Mouse (Mus musculus) urinary bladder, postnatal 14 days (tissue): Measurements from ENCODE around the gene Rasgrf2.

Experiments
- DNase-seq: peaks from one replicate; pipeline ENCODE4 v3.0.0; 2021; ENCODE audit warnings: low spot score

Rasgrf2 gene

DNA sequence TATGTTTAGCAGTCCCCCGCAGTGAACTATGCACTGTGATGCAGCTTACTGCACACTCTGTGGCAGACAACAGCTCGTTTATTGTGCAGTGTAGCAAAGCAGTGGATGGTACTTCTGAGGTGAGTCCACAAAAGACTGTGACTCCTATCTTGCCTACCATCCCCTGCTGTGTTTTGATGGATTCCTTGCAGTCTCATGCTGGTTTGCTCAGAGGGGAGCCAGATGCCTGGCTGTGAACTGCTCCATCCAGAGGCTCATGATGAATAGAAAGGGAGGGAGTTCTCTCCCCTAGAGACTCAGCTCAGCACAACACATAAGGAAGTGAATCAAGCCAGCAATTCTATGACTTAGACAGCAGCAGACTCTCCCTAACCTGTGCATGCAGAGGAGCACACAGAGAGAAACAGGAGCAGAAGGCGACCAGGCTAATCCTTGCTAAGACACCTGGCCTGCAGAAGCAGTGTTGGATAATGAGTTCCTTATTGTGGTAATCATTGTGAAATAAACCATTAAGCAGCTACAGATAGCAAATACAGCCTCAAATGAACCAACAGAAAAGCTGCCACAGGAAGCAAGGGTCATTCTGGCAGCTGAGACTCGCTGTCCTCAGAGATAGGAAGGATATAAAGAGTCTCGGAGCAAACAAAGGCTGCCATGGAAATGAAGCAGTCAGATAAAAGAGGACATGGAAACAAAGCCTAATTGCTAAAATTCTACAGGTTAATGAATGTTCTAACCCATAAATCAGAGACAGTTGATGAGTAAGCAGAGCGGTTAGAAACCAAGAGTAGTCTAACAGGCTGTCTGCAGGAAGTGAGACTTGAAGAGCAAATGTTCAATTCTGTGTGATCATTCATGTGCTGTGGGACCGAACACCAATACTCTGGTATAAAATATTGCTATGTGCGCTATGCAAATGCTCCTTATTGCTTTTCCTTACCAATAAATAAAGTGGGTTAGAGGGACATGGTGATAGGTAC lies 89.6 kb downstream of the Rasgrf2 start:
- no peak for DNase-seq

- DNase-seq: no peak
These were observed 100.9 kb downstream of the Rasgrf2 start for GRCm38 (mm10) chr13:92030364-92031057.

GRCm38 (mm10) chr13:92029666-92030065 lies 101.8 kb downstream of the Rasgrf2 start:
- DNase-seq: no peak

GRCm38 (mm10) chr13:92027951-92028350 lies 103.5 kb downstream of the Rasgrf2 start:
- DNase-seq: no peak

- no peak for DNase-seq
These were observed 104.8 kb downstream of the Rasgrf2 start for GRCm38 (mm10) chr13:92026651-92027050.

- DNase-seq: no peak
These were observed 106.3 kb downstream of the Rasgrf2 start for GRCm38 (mm10) chr13:92025124-92025523.

- DNase-seq: no peak
These were observed 109.3 kb downstream of the Rasgrf2 start for GRCm38 (mm10) chr13:92022202-92022601.

DNA sequence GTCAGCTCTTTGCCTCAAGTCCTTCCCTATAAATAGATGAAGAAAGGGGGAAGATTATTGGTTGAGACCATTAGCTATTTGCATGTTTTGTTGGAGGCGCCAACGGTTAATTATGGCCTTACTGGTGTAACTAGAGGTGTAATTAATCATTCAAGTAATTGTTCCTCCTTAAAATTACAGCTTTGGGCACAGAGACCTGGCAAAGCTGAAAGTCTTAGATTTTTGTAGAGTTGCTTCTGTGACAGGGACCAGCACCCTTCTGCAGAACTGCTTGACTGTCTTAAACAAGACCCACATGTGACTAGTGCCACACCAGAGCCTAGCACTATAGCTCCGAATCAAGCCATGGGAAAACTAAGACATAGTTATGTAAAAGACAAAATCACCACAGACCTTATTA lies 134.5 kb downstream of the Rasgrf2 start:
- no peak for DNase-seq

GRCm38 (mm10) chr13:91991412-91991811 lies 140.0 kb downstream of the Rasgrf2 start:
- DNase-seq: no peak

DNA sequence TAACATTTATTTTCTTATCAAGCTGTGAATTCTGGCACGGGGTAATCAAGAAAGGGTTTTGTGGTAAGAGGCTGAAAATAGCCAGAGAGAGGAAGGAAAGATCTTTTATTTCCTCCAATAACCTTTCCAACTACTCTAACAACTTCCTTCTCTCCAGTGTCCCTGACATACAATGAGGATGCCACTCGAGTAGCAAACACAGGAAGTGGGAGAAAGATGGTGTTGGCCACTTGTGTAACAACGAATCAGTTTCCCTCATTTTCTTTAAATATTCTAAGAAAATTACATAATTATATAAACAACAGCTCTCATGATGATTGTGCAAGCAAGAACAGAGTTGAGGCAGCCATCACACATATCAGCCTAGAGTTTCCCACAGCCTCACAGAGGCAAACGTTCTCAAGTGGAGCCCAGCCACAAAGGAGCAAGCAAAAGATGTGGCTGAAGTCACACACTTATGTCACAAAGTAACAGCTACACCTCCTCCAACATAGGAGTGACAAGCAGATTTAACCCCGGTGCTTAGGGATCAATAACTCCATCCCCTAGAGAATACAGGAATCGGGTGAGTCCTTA lies 140.7 kb downstream of the Rasgrf2 start:
- no peak for DNase-seq

- no peak for DNase-seq
These were observed 143.1 kb downstream of the Rasgrf2 start for GRCm38 (mm10) chr13:91988378-91988777.

DNA sequence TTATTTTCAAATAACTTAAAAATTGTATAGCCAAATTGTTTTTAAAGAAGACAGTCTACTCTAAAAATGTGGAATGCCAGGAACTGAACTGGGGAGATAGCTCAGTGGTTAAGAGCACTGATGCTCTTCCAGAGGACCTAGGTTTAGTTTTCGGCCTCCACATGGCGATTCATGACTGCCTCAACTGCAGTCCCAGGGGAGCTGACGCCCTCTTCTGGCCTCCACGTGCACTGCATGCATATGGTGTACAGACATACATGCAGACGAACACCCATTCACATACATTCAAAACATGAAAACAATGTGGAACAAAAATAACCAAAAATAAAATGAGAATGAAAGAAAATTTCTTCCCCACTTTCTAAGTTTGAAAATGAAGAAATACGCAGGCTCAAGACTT lies 144.5 kb downstream of the Rasgrf2 start:
- no peak for DNase-seq

GRCm38 (mm10) chr13:91985915-91986589 lies 145.4 kb downstream of the Rasgrf2 start:
- DNase-seq: no peak

GRCm38 (mm10) chr13:91985019-91985418 lies 146.4 kb downstream of the Rasgrf2 start:
- no peak for DNase-seq

- no peak for DNase-seq
These were observed 149.4 kb downstream of the Rasgrf2 start for GRCm38 (mm10) chr13:91982080-91982479.

- DNase-seq: no peak
These were observed 150.0 kb downstream of the Rasgrf2 start for GRCm38 (mm10) chr13:91981414-91981813.

- no peak for DNase-seq
These were observed 154.5 kb downstream of the Rasgrf2 start for GRCm38 (mm10) chr13:91976971-91977370.

- DNase-seq: no peak
These were observed 154.9 kb downstream of the Rasgrf2 start for GRCm38 (mm10) chr13:91976541-91976940.

GRCm38 (mm10) chr13:91974154-91974553 lies 157.3 kb downstream of the Rasgrf2 start:
- DNase-seq: no peak

GRCm38 (mm10) chr13:91971246-91971645 lies 160.2 kb downstream of the Rasgrf2 start:
- DNase-seq: no peak

DNA sequence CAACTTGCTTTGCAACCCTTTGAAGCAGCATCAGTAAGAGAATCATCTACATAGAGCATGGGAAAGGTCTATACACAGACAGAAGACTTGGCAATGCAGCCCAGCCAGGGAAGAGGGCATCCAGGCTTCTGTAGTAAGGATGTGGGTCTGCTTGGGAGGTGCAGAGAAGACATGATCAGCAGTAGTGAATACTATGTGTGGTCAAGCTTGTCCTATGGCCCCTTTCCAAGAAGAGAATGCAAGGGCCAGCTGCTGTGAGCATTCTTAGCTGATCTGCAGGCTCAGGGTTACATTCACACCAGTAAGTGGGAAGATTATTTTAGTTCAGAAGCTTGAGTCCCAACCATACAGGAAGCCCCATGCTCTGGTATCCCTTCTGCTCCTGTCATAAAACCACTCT lies 175.0 kb downstream of the Rasgrf2 start:
- no peak for DNase-seq

DNA sequence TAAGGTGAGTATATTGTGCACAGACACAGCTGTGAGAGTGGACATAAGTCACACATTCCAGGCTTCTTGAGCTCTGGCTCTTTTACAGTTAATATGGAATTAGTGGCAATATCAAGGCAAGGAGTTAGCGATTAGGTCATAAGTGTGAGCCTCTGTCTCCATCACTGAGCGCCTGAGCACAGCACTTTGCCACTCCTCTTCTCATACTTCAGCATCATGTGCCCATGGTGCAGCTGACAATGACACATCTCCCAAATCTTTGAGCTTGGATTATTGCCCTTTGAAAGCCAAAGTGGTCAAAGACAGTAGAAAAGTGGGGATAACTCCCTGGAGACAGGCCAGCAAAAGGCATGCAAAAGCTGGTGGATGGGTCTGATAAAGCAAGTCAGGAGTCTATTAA lies 175.8 kb downstream of the Rasgrf2 start:
- DNase-seq: no peak
